Mouse (Mus musculus) E14TG2a.4 (cell line): Measurements from ENCODE around the gene Epb41l4b.

Experiments
- CTCF ChIP-seq: conservative IDR thresholded peaks from 2 replicates; pipeline ENCODE4 v1.5.1; 2014; ENCODE audit warnings: low read length
- NANOG ChIP-seq: IDR thresholded peaks from 2 replicates; pipeline ENCODE4 v1.6.1; 2014; ENCODE audit warnings: borderline replicate concordance, low read length, mixed read lengths
- POU5F1 ChIP-seq: IDR thresholded peaks from 2 replicates; pipeline ENCODE4 v1.6.1; 2014; ENCODE audit warnings: low read length, borderline replicate concordance

- TF ChIP-seq CTCF (no peak), NANOG (no peak), POU5F1 (no peak)
These were observed 42.8 kb upstream of the Epb41l4b start for GRCm38 (mm10) chr4:57186035-57186434.
